8 mouse cellular contexts compared by ENCODE assay signal in the genomic region with DNA sequence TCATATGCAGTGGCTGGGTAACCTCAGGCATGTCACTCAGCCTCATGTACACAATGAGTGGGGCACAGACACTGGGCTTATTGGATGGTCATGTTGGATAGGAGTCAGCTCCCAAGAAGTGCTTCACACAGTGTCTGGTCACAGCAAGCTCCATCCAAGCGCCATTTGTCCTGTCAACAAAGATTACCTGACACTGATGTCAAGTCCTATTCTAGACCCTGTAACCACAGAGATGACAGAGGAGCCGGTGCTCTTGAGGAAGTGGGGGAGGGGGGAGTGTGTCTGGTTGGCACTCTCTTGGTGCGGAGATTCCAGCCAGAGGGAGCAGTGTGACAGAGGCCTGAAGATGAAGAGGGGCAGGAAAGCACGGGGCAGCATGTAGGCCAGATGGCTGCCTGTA. TPM values are rescaled to one million over a fixed set of nuclear protein-coding genes. Genes with fewer than 3 reads are reported as not detected.
DNase-seq lines count a peak whose midpoint lies in the region; ATAC-seq and TF ChIP-seq lines count a peak whose summit lies in the region.

No protein-coding gene starts in this region.

- H3K4me2 ChIP-seq in lung, embryonic 14.5 days = no peak overlapping the region
- H3K4me2 ChIP-seq in hindbrain, postnatal 0 days (ENCODE audit: low read depth, low read length) = no peak overlapping the region
- no peak overlapping the region for H3K4me2 ChIP-seq in neural tube, embryonic 15.5 days

- peaks cover 37% of the 10 kb centered on the region for H3K4me1 ChIP-seq in lung, embryonic 14.5 days (ENCODE audit: insufficient read depth)
- peaks cover 79% of the 10 kb centered on the region for H3K4me1 ChIP-seq in forebrain, embryonic 10.5 days
- H3K4me1 ChIP-seq in hindbrain, postnatal 0 days (ENCODE audit: insufficient read depth, low read length) = peaks cover 33% of the 10 kb centered on the region
- H3K4me1 ChIP-seq in neural tube, embryonic 15.5 days = peaks cover 78% of the 10 kb centered on the region

- ATAC-seq in lung, embryonic 14.5 days (ENCODE audit: insufficient read depth) = no peak
- ATAC-seq in hindbrain, postnatal 0 days = no peak
- no peak for ATAC-seq in neural tube, embryonic 15.5 days (ENCODE audit: low FRiP score)

- no peak for DNase-seq in lung, embryonic 14.5 days
- DNase-seq in lung, postnatal 25 days (ENCODE audit: low spot score) = no peak
- DNase-seq in forebrain, embryonic 10.5 days (ENCODE audit: extremely low spot score, low spot score) = no peak
- DNase-seq in hindbrain, postnatal 0 days (ENCODE audit: low spot score) = peak; percentile 65
- DNase-seq in urinary bladder, postnatal 25 days (ENCODE audit: low spot score) = no peak
- DNase-seq in kidney, postnatal 14 days = no peak
- DNase-seq in layer of hippocampus, adult 11-12 months (ENCODE audit: low spot score) = no peak

- peak overlapping the region; percentile 16; the same call in 1 of the 2 replicates for H3K9ac ChIP-seq in lung, embryonic 14.5 days
- no peak overlapping the region for H3K9ac ChIP-seq in hindbrain, postnatal 0 days (replicated peaks; ENCODE audit: low read length)
- no peak overlapping the region for H3K9ac ChIP-seq in neural tube, embryonic 15.5 days (replicated peaks)

- TF ChIP-seq CTCF in lung, embryonic 14.5 days (IDR thresholded peaks at IDR 0.05; ENCODE audit: low read depth) = no peak
- TF ChIP-seq CTCF in hindbrain, postnatal 0 days (IDR thresholded peaks at IDR 0.05; ENCODE audit: low read depth) = no peak; the same call in 1 of the 2 replicates

- H3K27ac ChIP-seq in lung, embryonic 14.5 days (ENCODE audit: low read depth) = peak overlapping the region; percentile 94; the same call in 1 of the 2 replicates
- H3K27ac ChIP-seq in forebrain, embryonic 10.5 days = peak overlapping the region; percentile 93
- H3K27ac ChIP-seq in hindbrain, postnatal 0 days = peak overlapping the region; percentile 97; the same call in 1 of the 2 replicates
- H3K27ac ChIP-seq in neural tube, embryonic 15.5 days (replicated peaks) = peak overlapping the region; percentile 96

- no peaks in the 10 kb centered on the region for H3K27me3 ChIP-seq in lung, embryonic 14.5 days (ENCODE audit: insufficient read depth, low read length)
- no peaks in the 10 kb centered on the region for H3K27me3 ChIP-seq in forebrain, embryonic 10.5 days (ENCODE audit: poor library complexity, severe bottlenecking)
- no peaks in the 10 kb centered on the region for H3K27me3 ChIP-seq in hindbrain, postnatal 0 days (ENCODE audit: insufficient read depth, low read length)
- no peaks in the 10 kb centered on the region for H3K27me3 ChIP-seq in neural tube, embryonic 15.5 days (replicated peaks)

- no peaks in the 10 kb centered on the region for H3K9me3 ChIP-seq in lung, embryonic 14.5 days (ENCODE audit: low read depth, low read length)
- no peaks in the 10 kb centered on the region for H3K9me3 ChIP-seq in forebrain, embryonic 10.5 days
- H3K9me3 ChIP-seq in hindbrain, postnatal 0 days (ENCODE audit: low read length) = no peaks in the 10 kb centered on the region
- H3K9me3 ChIP-seq in neural tube, embryonic 15.5 days (replicated peaks) = no peaks in the 10 kb centered on the region

- 35% methylated on average over 4 of the region's 4 CpGs for WGBS in lung, embryonic 14.5 days
- WGBS in forebrain, embryonic 10.5 days = 71% methylated on average over 4 of the region's 4 CpGs
- WGBS in hindbrain, postnatal 0 days = 40% methylated on average over 4 of the region's 4 CpGs
- WGBS in neural tube, embryonic 15.5 days = 50% methylated on average over 4 of the region's 4 CpGs

- H3K36me3 ChIP-seq in lung, embryonic 14.5 days (ENCODE audit: insufficient read depth) = peaks cover 28% of the 10 kb centered on the region
- H3K36me3 ChIP-seq in forebrain, embryonic 10.5 days (replicated peaks) = peaks cover 25% of the 10 kb centered on the region
- peaks cover 3% of the 10 kb centered on the region; the same call in 1 of the 2 replicates for H3K36me3 ChIP-seq in hindbrain, postnatal 0 days (ENCODE audit: insufficient read depth, low read length)
- peaks cover 4% of the 10 kb centered on the region for H3K36me3 ChIP-seq in neural tube, embryonic 15.5 days

- H3K4me3 ChIP-seq in lung, embryonic 14.5 days (ENCODE audit: low read depth, low read length) = no peak overlapping the region
- no peak overlapping the region for H3K4me3 ChIP-seq in forebrain, embryonic 10.5 days
- H3K4me3 ChIP-seq in hindbrain, postnatal 0 days (ENCODE audit: low read length) = no peak overlapping the region
- no peak overlapping the region for H3K4me3 ChIP-seq in neural tube, embryonic 15.5 days (replicated peaks)

RNA-seq across cellular contexts. Expression of a gene that starts 21.6 kb away (rescaled TPM):
- polyA plus RNA-seq in lung, embryonic 14.5 days (2014; fragmentation: Nextera tagmentation; extraction: Ambion mirVana) = 26.7 and 28.1 TPM in 2 replicates
- 26.2 and 27.9 TPM in 2 replicates for polyA plus RNA-seq in forebrain, embryonic 10.5 days (2016; fragmentation: Nextera tagmentation; extraction: Ambion mirVana)
- total RNA-seq in hindbrain, postnatal 0 days (2014; rRNA removed) = 45.1 and 56.8 TPM in 2 replicates
- polyA plus RNA-seq in hindbrain, postnatal 0 days (2015; fragmentation: Nextera tagmentation; extraction: Ambion mirVana) = 25.5 and 26.4 TPM in 2 replicates
- 17.2 and 20.6 TPM in 2 replicates for polyA plus RNA-seq in neural tube, embryonic 15.5 days (2015; fragmentation: Nextera tagmentation; extraction: Ambion mirVana)

RNA-seq across cellular contexts. Expression of a gene that starts 50.7 kb away (rescaled TPM):
- polyA plus RNA-seq in lung, embryonic 14.5 days (2014; fragmentation: Nextera tagmentation; extraction: Ambion mirVana) = 3.0 and 3.5 TPM in 2 replicates
- polyA plus RNA-seq in forebrain, embryonic 10.5 days (2016; fragmentation: Nextera tagmentation; extraction: Ambion mirVana) = 32.7 and 35.3 TPM in 2 replicates
- total RNA-seq in hindbrain, postnatal 0 days (2014; rRNA removed) = 55.9 and 76.6 TPM in 2 replicates
- polyA plus RNA-seq in hindbrain, postnatal 0 days (2015; fragmentation: Nextera tagmentation; extraction: Ambion mirVana) = 55.2 and 56.9 TPM in 2 replicates
- 80.8 and 91.6 TPM in 2 replicates for polyA plus RNA-seq in neural tube, embryonic 15.5 days (2015; fragmentation: Nextera tagmentation; extraction: Ambion mirVana)
